Mouse (Mus musculus) heart, adult 18-20 months (tissue): ENCODE results near the gene Efnb1. TPM values are rescaled to one million over a fixed set of nuclear protein-coding genes. Genes with fewer than 3 reads are reported as not detected.

Source experiments
- DNase-seq, 2 experiments: peaks; one replicate each; pipeline ENCODE4 v3.0.0; 2021 to 2022; ENCODE audit warnings: mixed read lengths in 1 of 2
- total RNA-seq, 2 experiments: library from RNA; stranded (reverse); gene quantifications; 2 replicates each; pipeline ENCODE4 v1.2.3; 2021

The Efnb1 gene
- total RNA-seq, 2 experiments from 2014 or later, result 16.3 to 16.4 TPM

DNA sequence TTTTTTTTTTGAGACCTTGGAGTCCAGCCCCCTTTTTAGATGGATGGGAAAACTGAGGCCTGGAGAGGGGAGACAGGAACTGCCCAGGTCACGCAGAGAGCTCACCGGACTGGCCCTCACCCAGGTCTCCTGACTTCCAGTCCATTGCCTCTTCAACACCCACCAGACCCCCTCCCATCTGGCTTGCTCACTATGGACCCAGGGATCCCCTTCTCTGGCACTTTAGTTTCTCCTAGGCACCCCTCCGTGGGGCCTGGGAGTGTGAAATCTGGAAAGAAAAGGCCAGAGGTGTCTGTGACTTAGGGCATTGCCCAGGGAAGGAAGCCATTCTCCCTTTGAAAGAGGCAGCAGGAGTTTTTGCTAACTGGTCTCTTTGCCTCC is 17.3 kb downstream of the Efnb1 start:
- no peak for DNase-seq

DNA sequence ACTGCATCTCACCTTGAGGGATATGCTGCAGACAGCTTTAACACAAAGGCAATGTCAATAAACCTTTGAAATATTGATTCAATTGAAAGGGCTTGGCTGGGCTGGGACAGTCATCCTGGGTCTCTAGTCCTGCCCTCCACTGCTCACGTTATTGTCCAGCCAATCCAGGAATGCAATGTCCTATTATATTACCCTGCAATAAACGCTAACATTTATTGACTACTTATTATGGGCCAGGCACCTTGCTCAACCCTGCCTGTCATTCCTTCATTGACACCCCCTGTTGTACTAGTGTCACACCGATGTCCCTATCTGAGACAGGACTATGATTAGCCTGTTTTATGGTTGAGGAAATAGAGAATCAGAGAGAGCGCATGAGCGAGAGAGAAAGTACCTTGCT is 18.4 kb downstream of the Efnb1 start:
- no peak for DNase-seq

DNA sequence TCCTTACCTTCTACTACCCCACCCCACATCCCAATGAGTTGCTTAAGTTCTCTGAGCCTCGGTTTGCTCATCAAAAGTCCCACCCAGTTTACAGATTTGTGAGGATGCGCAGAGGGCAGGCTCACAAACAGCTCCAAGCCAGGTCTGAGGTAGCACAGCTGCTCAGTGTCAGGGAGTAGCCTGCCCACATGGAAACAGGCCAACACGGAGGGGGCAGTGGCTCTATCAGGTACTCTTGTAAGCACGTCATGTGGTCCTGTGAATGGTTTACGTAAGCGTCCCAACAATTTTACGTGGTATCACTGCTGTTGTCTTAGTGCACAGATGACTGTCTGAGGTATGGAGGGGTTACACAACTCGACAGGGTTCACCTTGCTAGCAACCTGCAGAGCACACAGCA is 23.1 kb downstream of the Efnb1 start:
- DNase-seq, result no peak

DNA sequence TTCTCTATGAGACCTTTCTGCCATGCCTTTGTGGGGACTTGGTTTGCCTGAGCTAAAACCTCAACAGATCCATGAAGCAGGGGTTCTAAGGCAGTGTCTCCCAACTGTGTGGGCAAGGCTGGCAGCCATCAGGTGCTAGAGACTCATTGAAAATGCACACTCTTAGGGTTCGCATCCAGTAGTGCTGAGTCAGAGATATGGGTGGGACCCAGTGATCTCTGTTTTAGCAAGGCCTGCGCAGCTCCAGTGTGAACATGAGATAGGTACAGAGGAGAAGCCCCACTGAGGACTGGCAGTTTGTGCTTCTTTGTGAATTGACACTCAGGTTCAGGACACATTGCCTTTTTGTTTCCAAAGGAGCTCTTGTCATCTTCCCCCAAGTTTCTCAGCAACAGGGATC is 28.2 kb downstream of the Efnb1 start:
- no peak for DNase-seq

DNA sequence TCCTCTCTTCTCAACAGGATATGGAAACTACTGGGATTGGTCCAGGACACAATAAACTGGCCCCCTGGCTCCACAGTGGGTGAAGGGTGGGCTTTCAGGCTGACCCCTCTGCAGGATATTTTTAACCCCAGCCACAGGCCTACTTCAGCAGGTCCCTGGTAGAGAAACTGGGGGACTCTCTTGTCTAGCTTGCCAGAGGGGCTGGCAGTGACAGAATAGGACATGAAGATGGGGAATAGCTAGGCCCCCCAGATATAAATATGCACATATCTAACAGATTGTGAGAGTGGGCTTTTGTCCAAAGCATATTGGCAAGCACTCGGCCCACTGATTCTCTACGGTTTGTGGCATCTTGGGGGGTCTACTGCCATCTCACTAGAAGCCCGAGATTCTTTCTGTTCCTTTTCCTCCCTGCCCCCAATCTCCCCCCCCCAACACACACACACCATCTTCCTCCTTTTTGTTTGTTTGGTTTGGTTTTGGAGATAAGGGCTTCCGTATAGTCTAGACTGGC is 29.0 kb downstream of the Efnb1 start:
- DNase-seq, result no peak

DNA sequence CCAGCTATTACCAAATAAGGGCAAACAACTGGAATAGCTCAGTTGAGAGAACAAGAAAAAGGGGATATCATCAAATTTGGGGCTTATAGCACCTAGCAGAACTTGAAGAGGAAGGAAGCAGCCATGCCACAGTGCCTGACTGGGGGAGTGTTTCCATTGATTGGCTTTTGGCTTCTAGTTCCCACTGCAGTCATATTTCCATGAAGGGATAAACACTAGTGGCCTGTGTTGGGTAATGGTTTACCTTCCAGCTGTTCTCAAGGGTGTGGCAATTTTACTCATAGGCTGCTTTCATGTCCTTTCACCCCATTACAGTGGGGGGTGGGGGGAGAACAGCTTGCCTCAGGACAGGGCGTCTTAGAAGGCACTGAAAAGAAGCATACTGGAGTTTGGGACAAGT is 31.1 kb downstream of the Efnb1 start:
- no peak for DNase-seq

DNA sequence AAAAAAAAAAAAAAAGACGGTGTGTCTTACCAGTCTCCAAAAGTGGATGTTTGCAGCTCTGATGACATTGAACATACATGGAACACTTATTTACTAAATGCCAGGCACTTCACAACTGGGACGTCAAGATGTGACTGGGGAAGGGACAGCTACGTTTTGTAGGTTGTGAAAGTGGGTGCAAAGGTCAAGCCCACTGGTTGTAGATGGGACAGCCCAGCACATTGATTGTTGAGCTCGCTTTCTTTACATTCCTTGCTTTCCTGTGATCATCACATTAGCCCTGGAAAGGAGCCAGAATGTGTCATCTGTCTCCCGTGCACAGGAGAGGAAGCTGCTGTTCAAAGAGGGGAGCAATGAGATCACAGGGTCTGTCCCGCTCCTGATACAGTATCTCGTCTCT is 31.6 kb downstream of the Efnb1 start:
- no peak for DNase-seq

DNA sequence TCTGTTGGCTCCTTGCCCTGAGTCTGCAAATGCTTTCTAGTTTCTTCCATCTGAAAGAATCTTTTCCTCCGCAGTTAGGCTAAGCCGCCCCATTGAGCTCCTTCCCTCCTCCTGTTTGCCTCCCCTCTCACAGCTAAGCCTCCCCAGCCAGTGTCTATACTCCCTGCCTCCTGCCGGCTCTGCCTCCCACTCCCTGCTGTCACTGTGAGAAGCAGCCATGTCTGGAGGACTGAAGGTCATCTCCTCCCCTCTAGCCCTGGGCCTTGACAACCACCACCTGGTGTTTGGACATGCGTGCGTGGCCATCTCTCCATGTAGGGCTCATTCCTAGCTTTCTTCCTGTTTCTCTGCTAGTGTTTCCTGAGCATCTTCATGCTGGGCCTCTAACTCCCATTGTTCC is 36.4 kb downstream of the Efnb1 start:
- DNase-seq, result peak in 1 of 2 experiments; percentile 7

DNA sequence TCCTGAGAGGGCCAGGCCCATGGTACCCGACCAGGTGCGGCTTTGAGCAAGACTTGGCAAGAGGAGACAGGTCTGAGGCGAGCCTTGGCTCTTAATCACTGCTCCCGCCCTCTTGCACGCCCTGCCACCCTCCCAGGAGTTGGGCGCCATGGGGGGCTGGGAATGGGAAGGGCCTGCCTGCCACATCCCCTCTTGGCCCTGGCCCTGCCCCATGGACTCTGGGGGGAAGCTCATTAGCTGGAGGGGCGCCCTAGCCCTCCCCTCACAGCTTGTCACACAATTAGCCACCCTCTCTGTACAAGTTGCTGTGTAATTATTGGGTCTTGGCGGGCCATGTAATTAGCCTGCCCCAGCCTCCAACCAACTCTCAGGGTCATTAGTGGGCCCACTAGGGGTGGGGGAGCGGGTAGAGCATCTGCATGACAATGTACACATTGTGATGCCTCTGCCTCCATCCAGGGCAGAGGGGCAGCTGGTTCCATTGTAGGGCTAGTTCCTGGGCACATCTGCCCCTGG is 49.2 kb downstream of the Efnb1 start:
- DNase-seq, result no peak

DNA sequence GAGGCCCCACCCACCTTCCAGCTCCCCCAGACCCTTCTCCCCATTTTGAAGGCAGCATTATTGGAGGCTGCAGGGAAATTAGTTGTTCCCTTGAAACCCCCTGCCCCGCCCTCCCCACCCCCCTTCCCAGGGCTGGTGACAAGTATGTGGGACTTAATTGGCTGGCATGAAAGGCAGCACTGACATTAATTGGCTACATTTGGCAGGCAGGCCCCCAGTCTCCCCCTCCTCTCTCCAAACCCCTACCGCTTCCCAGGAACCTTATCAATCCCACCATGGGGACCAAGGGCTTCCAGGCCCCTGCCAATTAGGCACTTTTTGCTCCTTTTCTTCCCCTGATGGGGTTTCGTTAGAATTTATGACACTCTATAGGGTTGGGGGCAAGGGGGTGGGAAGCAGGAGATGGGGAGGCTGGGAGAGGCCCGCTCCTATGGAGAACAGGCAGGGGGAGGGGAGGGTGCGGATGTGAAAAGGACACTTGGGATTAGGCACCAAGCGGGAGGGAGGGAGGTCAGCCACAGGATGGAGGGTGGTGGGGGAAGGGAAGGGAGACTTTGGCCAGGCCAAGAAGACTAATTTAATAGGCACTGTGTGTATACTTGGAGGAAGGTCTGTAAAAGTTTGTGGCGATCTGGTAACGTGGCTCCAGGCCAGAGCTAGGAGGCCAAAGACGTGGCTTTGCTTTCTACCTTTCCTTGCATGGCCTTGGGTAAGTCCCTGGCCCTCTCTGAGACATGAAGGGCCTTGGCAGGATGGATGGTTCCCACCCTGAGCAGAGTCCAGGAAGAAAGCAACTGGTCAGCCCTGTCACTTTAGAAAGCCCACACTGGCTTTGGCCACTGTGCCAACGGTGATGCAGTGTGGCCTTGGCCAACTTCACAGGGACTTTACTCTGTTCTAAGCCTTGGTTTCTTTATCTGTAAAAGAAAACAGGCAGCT is 50.8 kb downstream of the Efnb1 start:
- no peak for DNase-seq

DNA sequence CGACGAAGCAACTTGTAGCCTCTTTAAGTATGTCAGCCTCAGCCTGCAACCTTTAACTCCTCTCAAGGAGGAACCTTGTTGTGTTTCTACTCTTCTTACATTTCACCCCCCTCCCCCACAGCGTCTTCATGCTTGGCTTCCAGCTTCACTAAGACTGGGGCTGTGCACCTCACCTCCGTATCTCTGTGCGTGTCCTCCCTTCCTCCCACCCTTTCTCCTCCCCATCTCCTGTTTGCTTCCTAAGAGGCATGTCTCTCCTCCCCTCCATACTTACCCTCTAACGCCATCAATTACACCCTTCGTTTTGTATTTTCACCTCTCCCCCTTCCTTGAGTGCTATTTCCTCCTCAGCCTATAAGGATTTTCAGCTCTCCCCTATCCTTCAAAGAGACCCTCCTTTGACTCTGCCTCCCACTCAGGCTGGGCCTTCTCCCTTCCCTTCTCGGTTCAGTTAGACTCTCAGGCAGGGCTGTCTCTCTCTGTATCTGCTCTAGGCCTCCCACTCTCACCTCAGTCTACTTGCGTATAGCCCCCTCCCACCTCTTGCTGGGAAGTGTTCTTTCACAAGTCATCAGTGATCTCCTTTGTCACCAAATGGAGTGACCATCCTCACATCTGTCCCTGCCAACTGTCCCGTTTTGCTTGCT is 55.6 kb downstream of the Efnb1 start:
- no peak for DNase-seq

DNA sequence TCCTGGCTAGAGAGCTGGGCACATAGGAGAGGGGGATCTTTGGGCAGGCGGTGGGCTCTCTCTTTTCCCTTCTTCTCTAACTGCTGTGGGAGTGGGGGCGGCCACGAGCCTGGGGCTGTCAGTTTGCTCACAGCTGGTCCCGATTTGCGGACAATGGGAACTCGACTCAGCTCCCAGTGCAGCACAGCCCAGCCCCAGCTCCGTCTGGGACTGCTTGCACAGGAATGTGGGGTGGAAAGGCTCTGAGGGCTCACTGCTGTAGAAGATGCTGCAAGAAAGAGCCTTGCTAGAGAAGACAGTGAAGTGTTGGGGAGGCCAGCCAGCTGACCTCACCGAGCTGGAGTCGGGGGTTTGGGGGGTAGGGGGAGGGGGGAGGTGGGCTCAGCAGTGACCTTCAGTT is 61.0 kb downstream of the Efnb1 start:
- DNase-seq, result no peak

DNA sequence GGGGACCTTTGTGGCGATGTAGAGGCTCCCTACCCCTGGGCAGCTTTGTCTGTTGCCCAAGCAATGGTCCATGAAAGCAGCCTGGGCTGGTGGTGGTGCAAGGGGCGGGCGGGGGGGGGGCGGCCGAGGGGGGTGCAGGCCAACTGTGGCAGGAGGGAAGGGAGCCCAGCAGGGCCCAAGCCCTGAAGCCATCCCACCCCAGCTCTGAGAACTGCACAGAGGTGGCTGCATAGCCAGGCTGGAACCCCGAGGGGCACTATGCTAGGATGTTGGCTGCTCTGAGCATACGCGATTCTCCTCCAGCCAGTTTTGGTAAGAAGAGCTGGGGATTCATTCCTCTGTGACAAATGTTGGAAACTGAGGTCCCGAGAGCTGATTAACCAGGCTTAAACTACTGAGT is 62.6 kb downstream of the Efnb1 start:
- no peak for DNase-seq

Other genes starting within 250 kb of the Efnb1 start
- 1 to 10 TPM; 4.2 to 7.5 TPM for gene Ophn1, start 245.1 kb upstream of the Efnb1 start, total RNA-seq
- 10 to 100 TPM; 14.8 to 19.3 TPM for gene Yipf6, start 199.8 kb upstream of the Efnb1 start, total RNA-seq
- gene Stard8, start 132.9 kb upstream of the Efnb1 start, total RNA-seq, result 10 to 100 TPM; 28.1 to 30.4 TPM